Mouse (Mus musculus) spleen, postnatal 36 days (tissue): ENCODE data around the gene Msi1.
"Not testable (repeated sequence)": the region's sequence is repeated elsewhere in the genome, so short reads cannot be mapped to it uniquely, and the experiment has no call there.

Experiments
- DNase-seq, 2 experiments: peaks; one replicate each; pipeline ENCODE4 v3.0.0; 2022; ENCODE audit warnings: low spot score in 2 of 2, mixed read lengths in 1 of 2

The Msi1 gene

DNA sequence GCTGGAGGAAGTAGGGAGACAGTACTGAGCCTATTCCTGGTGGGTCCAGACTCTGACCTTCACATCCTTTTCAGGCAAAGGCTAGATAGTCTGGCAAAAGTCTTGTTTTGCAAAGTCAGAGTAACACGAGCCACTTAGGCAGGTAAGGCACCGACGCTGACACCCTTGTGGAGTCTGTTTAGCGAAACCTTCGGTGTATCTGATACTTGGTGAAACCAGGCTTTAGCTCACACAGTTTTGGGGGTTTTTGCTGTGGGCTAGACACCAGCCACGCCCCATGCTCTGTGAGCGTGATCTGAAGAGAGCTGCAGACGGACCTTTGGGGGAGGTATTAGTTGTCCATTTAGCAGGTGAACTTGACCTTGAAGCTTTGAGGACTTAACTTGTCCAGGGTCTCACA lies 3.8 kb downstream of the Msi1 start:
- DNase-seq: no peak

DNA sequence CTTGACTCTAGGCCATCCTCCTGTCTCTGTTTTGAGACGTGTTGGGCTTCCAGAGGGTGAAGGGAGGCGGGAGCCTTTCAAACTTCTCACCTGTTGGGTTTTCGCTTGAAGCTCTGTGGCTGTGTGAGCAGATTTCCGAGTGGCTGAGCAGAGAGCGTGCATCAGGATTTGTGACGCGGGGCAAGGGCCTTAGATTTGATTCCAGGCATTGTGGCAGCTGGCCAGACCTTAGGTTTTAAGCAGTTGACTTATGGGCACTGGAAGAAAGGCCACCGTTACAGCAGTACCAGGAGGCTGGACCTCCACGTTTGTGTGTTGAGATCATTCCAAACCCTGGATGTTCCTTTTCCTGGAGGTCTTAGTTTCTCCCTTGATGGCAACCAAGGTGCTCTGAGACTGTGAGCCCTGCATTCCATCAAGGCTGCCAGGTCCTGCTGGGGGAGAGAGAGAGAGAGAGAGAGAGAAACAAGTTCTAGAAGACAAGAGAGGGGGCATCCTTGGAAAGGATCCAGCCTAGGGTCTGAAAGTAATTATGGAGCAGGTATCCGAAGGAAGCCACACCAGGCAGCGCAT lies 5.0 kb downstream of the Msi1 start:
- no peak for DNase-seq

DNA sequence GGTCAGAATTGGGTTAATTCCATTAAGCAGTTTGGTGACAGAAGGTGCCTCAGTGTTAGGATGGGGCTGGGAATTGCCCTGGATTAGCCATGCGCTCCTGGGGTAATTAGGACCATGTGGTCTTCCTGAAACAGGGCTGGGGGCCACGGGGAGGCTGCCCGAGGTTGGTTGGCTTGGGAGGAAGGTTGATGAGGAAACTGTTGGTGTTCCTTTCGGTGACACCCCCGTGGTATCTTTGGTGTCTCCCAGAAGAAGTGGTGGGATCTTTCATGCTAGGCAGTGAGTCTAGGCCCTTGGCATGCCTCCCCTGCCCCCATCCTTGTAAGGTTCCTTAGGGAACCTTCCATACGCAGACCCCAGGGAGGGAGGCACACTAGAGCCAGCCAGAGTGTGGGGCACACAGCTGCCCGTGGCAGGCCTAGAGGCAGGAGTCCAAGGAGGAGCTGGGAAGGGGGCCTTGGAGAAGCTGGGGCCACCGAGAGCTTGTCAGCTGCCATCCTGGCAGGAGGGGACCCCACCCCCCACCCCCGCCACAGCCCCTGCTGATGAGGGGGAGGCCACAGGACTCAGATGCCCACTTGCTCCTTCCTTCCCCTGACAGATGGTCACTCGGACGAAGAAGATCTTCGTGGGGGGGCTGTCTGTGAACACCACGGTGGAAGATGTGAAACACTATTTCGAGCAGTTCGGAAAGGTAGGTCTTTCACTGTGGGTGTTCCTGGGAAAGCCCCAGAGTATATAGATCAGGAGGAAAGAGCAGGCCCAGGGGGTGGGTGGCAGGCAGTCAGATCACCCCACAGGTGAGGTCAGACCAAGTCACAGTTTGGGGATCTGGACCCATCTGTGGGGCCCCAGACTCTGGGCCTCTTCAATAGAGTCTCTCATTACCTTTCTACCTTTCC lies 5.7 kb downstream of the Msi1 start:
- DNase-seq: no peak

DNA sequence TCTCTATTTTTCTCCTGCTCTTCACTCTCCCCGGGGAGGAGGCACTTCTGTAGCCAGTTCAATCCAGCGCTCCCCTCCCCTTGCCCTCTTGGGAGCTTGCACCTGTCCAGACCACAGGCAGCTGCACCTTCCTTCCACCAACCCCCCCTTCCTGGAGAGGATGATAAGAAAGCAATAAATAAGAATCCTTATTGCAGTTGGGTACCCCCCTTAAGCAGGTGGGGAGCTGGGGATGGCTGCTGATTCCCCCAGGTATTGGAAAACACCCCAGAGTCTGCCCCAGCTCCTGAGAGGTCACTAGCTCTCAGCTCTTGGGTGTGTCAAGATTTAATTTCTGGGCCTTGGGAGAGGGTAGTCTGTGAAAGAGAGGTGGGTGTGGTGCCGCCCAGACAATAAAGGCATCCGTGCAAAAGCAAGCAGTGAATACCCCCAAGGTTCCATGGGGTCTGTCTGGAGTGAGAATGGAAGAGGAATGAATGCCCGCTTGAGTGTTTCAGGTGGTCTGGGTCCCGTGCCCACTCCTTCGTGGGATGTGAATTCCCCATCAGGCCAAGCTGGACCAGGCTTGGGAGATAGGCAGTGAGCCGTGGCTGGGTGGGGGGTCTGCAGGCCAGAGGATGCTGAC lies 6.5 kb downstream of the Msi1 start:
- no peak for DNase-seq

DNA sequence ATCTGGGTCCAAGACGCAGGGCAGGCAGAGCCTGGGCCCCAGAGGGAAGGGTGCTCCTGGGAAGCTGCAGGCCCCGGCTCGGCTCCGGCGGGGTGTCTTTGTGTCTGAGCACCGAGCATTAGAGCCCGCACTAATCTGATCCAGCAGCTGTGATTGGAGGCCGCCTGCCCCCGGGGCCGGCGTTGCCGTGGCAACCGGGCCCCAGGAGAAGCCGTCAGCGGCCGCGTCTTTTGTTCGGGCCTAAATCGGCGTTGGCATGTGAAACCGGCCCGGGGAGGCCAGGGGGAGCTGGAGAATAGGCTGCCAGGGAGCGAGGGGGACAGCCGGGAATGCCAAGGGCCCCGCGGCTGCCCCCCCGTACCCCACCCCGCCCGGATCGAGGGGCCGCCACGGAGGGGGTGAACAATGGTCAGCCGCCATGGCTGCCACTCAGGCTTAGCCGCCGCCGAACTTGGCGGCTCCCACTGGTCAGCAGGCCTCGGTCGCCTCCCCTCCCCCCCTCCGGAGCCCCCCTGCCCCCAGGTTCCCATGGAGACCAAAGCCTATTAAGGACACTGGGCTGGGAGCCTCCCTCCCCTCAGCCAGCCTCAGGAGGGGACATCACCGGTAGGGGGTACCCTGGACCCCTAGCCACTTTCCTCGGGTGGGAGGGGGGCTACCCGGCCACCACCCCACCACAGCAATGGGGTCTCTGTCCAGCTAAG lies 7.2 kb downstream of the Msi1 start:
- DNase-seq: no peak

DNA sequence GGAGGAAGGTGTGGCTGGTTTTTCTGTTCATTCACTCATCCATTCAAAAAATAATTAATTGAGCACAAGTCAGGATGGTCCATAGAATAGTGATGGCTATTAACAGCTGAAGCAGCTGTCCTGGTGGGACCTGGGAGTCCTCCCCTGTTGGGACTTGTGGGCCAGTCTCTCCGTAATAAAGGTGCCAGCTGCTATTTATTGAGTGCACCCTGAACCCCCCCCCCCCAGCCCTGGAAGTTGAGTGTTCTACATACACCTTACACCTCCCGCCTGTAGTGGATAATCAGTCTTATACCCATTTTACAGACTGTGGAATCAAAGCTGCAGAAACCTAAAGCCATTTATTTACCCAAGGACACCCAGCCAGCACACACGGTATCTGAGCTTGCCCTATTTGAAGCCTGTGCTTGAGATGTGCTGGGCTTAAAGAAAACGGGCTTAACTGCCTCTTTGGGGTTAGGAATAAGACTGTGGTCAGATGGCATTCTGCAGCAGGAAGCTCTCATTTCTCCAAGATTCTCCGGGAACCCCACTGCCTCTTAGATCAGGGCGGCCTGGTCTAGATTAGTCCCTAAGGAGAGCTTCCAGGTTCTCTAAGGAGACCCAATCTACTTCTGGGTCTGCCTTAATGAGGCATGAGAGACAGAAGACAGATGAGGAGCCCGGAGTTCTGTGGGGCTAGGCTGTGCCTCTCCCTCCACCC lies 8.0 kb downstream of the Msi1 start:
- DNase-seq: no peak

DNA sequence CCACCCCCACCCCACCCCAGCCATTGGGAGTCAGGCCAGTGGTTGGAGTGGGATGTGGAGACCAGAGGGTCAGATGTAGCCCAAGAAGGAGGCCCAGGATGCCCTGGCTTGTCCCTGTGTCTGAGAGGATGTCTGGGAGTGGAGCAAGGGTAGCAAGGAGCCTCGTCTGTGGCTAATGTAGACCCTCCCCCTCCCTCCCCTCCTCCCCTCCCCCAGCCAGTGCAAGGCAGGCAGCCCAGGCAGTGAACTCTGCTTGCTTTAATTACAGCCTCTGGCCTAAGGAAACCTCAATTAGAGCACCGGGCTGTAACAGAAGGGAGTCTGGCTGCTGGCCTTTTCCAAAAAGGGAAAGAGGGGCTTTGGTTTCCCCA lies 8.5 kb downstream of the Msi1 start:
- no peak for DNase-seq

DNA sequence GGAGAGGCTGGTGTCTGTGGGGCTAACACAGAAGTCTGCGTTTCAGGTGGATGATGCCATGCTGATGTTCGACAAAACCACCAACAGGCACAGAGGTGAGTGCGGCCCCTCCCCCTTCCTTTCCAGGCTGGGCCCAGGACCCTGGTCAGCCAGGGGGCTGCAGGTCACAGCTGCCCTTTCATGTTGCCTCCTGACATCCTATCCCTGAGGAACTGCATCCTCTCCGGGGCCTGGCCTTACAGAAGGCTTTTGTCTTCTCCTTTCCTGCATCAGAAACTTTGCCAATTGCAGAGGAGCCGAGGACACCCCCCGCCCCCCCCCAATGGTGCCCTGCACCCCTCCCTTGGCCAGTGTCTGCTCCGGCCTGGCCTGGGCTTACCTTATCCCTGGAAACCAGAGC lies 9.3 kb downstream of the Msi1 start:
- no peak for DNase-seq

DNA sequence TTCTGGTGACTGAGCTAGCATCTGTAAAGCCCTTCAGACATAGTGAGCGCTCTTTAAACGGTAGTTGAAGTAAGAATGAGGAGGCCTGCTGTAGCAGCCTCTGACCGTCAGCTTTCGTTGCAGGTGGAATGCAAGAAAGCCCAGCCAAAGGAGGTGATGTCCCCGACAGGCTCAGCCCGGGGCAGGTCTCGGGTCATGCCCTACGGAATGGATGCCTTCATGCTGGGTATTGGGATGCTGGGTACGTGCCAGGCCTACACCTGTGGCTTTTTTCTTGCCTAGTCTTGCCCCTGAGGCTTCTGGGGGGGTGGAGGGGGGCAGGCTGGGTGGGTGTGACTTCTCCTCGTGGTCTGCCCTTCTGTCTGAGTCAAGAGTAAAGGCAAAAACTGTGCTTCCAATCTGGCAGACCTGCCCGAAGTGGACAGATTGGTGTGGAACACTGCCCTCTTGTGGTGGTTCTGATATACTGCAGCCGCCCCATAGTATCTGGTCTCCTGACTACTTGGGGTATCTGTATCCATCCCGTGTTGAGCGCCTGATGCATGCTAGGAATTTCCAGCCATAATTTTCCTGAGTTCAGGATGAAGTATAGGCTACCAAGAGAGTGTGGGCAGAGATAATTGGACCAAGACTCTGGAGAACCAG lies 11.9 kb downstream of the Msi1 start:
- DNase-seq: peak; percentile 42 to 45

DNA sequence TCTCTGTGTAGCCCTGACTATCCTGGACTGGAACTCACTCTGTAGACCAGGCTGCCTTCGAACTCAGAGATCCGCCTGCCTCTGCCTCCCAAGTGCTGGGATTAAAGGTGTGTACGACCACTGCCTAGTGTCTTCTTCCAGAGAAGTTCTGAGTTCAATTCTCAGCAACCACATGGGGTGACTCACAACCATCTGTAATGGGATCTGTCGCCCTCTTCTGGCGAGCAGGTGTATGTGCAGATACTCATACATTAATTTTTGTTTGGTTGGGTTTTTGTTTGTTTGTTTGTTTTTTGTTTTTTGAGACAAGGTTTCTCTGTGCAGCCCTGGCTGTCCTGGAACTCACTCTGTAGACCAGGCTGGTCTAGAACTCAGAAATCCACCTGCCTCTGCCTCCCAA lies 13.3 kb downstream of the Msi1 start:
- not testable (repeated sequence) for DNase-seq

DNA sequence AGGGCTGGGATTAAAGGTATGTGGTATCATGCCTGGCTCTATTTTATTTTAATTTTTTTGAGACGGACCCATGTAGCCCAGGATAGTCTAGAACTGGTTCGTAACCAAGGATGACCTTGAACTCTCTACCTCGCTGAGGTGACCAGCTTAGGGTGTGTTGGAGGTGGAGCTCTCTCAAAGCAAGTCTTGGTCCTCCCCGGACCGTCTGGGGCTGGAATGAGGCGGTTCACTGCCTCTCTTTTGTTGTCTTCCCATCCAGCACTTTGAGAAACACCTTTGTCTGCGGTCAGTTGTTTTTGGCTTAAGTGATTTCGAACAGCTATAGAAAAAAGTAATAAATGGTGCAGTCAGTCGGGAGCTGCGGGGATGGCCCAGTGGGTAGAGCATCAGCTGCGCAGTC lies 14.7 kb downstream of the Msi1 start:
- DNase-seq: no peak

DNA sequence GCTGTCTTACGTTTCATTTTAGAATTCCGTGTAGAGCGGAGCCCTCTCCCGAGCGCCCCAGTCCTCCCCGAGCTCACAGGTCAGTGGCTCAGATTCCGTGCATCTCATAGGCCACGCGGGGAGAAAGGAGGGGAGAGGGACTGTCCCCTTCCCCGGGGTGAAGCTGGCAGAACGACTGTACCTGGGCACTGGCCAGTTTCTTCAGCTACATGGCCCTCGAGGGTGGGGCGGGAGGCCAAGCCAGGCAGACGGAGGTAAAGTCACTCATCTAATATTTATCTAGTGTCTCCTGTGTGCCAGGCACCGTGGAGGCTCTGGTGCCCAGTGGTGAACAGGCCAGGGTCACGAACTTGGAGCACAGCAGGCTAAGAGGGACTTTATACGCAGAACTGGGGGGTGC lies 17.7 kb downstream of the Msi1 start:
- DNase-seq: no peak

DNA sequence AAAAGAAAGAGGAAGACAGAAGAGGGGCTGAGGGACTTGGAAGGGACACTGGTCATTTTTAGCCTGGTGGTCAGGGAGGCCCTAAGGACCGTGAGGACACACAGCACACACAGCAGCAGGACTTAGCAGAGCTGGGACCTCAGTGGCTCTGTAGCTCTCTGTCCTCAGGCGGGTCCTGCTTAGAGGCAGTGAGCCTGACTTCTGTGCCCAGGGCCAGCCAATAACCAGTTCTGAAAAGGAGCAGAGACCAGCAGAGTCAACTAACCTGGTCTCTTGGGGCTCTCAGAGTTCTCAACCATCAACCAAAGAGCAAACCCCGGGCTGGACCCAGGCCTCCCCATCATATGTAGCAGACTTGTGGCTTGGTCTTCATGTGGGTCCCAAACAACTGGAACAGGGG lies 19.8 kb downstream of the Msi1 start:
- no peak for DNase-seq

DNA sequence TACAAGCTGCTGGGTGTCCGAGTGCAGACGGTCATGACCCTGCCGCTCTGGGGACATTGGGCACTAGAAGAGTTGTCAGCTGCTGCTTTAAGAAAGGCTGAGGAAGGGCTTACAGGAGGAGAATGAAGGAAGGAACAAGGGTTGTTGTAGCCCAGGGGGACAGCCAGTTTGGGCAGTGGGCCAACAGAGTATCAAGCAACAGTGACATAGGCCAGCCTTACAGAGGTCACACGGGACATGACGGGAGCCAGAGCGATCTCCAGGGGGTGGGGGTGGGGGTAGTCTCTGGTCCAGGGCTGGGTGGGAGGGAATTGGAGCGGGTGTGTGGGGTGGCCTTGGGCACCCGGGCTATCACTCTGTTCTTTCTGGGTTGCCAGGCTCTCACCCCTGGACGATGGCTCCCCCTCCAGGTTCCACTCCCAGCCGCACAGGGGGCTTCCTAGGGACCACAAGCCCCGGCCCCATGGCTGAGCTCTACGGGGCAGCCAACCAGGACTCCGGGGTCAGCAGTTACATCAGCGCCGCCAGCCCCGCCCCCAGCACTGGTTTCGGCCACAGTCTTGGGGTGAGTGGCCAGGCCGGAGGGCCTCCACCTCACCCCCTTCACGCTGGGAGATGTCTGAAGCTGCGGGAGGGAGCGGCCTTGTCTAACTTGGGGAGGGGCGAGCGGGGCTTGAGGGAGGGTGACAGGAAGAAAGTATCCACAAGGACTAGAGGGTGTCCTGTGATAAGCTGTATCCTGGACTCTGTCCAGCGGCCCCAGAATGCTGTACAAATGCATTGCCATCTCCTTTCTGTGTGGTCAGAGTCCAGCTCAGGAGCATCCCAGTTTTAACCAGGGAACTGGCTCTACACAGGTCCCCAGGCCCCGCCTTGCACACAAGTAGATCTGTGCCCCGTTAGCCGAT lies 21.3 kb downstream of the Msi1 start:
- no peak for DNase-seq

DNA sequence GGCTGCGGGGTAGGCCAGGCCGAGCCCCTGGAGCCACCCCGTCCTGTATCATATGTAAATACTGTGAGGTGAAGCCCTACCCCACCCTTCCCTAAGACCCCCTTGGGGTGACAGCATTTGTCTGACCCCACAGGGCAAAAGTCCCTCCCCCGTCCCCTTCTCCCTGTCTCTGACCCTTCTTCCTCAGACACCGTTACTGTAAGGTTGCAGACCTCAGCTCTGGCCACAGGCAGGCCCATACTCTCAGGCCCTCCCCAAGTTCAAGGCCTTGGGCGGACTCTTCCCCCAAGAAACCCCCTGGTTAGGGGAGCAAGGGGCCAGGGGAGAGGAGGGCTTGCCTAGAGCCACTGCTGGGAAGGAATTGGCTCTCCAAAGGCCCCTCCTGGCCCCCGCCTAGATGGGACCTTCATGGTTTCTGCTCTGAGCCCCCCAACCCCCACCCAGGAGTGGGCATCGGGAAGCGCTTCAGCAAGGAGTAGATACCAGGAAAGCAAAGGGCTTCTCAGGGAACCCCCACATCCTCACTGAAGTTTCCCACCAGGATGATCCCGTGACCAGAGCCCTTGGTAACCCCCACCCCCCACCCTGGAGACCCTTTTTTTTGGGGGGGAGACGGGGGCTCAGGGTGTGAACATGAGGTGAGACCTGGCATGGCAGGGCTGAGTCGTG lies 25.2 kb downstream of the Msi1 start:
- no peak for DNase-seq

DNA sequence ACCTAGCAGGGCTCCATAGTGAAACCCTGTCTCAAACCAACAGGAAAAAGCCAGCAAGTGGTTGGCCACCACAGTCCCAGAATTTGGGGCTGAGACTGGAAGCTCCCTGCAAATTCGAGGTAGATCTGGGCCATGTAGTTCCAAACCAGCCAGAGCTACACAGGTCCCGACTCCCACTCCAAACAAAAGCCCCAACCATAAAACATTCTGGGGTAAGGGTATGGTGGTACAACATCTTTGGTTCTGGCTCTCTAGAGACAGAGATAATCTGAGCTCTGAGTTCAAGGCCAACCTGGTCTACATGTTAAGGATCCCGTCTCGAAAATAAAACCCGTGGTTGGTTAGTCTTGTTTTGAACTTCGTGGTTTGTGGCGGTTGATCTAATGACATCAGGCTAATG lies 26.4 kb downstream of the Msi1 start:
- DNase-seq: no peak

DNA sequence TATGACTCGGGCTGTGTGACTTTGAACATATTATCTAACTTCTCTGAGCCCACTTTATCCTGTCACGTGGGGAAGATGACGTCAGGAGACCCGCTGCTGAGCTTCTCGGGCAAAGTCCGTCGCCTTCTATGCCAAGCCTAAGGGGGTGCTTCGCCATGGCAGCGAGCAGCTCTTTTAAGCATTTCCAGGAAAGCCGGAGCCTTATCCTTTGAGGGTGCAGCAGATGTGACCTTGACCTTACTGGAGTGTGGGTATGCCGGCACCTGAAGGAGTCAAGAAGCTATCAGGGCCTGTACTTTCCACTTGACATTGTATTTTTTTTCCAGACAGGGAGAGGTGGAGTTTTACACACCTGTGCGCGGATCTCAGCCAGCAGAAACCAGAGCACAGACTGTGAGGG lies 29.5 kb downstream of the Msi1 start:
- no peak for DNase-seq

DNA sequence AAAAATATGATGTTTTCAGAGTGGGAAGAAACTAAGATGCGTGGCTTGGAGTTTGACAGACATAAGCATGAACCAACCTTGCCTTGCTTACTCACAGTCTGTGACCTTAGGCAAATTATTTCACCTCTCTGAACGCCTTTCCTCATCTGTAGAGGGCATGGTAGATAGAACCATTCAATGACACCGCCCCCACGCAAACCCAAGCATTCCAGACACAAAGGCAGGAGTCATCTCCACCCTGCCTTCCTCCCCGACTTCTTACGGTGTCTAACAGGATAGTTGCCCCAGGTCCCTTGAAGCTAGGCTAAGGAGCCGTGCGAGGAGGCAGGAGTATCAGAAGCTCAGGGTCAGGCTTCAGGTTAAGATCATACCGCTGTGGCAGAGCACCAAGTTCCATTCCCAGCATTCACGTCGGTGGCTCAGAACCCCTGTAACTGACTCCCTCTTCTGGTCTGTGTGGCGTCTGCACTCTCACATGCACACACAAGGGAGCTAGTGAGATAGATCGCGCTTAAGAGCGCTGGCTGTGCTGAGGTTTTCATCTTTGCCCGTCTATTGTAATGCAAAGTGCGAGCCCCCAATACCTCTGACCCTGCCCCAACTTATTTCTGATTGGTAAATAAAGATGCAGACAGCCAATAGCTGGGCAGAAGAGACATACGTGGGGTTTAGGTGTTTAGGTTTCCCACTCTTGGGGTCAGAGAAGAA lies 35.2 kb downstream of the Msi1 start:
- DNase-seq: no peak
